Mouse (Mus musculus): ENCODE data around the gene Tor3a.

- TF ChIP-seq CTCF (IDR thresholded peaks at IDR 0.05; ENCODE audit: low read depth) (no peak), EP300 (optimal IDR thresholded peaks at IDR 0.05) (no peak)
Measured at GRCm38 (mm10) chr1:156617811-156618210, 56.3 kb downstream of the Tor3a start.

Data from stomach, postnatal 0 days (tissue).